Mouse (Mus musculus) lung, adult 2 months (tissue): ENCODE measurements around the gene Cd9.

Experiments
- CTCF ChIP-seq: fragments of 200-500 bp; IDR thresholded peaks from 2 replicates; pipeline ENCODE4 v1.5.1; 2011; ENCODE audit warnings: mild to moderate bottlenecking, low read length, control low read depth; ENCODE audit not compliant: insufficient read depth
- POLR2A ChIP-seq: fragments of 200-500 bp; IDR thresholded peaks from 2 replicates; pipeline ENCODE4 v1.6.1; 2011; ENCODE audit warnings: low read depth, mild to moderate bottlenecking, control low read depth, low read length, borderline replicate concordance; ENCODE audit errors: extremely low read depth

- TF ChIP-seq POLR2A (no peak), CTCF (no peak)
Measured at GRCm38 (mm10) chr6:125411661-125412060, 82.9 kb downstream of the Cd9 start.
